In the genomic region with DNA sequence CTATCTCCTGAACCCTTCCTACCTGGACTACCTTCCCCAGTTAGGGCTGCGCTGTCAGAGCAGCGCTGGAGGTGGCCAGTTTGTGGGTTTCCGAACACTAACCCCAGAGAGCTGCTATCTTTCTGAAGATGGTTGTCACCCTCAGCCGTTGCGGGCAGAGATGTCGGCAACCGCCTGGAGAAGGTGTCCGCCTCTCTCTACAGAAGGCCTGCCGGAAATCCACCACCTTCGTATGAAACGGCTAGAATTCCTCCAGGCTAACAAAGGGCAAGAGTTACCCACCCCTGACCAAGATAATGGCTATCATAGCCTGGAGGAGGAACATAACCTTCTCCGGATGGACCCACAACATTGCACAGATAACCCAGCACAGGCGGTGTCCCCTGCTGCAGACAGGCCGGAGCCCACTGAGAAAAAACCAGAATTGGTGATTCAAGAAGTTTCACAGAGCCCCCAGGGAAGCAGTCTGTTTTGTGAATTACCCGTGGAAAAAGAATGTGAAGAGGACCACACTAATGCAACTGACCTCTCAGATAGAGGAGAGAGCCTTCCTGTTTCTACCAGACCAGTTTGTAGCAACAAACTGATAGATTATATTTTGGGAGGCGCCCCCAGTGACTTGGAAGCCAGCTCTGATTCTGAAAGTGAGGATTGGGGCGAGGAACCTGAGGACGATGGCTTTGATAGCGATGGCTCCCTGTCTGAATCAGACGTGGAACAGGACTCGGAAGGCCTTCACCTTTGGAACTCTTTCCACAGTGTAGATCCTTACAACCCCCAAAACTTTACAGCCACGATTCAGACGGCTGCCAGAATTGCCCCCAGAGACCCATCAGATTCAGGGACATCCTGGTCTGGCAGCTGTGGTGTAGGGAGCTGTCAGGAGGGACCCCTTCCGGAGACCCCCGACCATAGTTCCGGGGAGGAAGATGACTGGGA, we compare ENCODE assay signal across 8 mouse cellular contexts. TPM values are rescaled to one million over a fixed set of nuclear protein-coding genes. Genes with fewer than 3 reads are reported as not detected.
A peak's percentile ranks its signal among the peaks of the same experiment; 100 is the strongest.
DNase-seq lines count a peak whose midpoint lies in the region; ATAC-seq lines count a peak whose summit lies in the region.

No protein-coding gene starts in this region.

- H3K4me3 ChIP-seq in neural tube, embryonic 11.5 days (ENCODE audit: low read depth, low read length): peak overlapping the region; percentile 83
- H3K4me3 ChIP-seq in embryonic facial prominence, embryonic 12.5 days: peak overlapping the region; percentile 80
- peak overlapping the region; percentile 71 for H3K4me3 ChIP-seq in hindbrain, embryonic 14.5 days (replicated peaks; ENCODE audit: low read length)
- H3K4me3 ChIP-seq in midbrain, embryonic 11.5 days (ENCODE audit: low read depth, low read length): peak overlapping the region; percentile 94

- peaks cover 6% of the 10 kb centered on the region; the same call in 1 of the 2 replicates for H3K36me3 ChIP-seq in neural tube, embryonic 11.5 days (ENCODE audit: control insufficient read depth, insufficient read depth, low read length)
- H3K36me3 ChIP-seq in embryonic facial prominence, embryonic 12.5 days: peaks cover 16% of the 10 kb centered on the region
- peaks cover 31% of the 10 kb centered on the region for H3K36me3 ChIP-seq in hindbrain, embryonic 14.5 days (replicated peaks; ENCODE audit: control insufficient read depth, insufficient read depth)
- peaks cover 9% of the 10 kb centered on the region for H3K36me3 ChIP-seq in midbrain, embryonic 11.5 days (ENCODE audit: control insufficient read depth, insufficient read depth, low read length)

- H3K4me1 ChIP-seq in neural tube, embryonic 11.5 days (ENCODE audit: control insufficient read depth, insufficient read depth, low read length): peaks cover 19% of the 10 kb centered on the region
- peaks cover 46% of the 10 kb centered on the region for H3K4me1 ChIP-seq in embryonic facial prominence, embryonic 12.5 days
- peaks cover 54% of the 10 kb centered on the region for H3K4me1 ChIP-seq in hindbrain, embryonic 14.5 days (replicated peaks; ENCODE audit: control insufficient read depth, insufficient read depth, low read length)
- H3K4me1 ChIP-seq in midbrain, embryonic 11.5 days (ENCODE audit: control insufficient read depth, insufficient read depth, low read length): peaks cover 36% of the 10 kb centered on the region

- 14% methylated on average over 26 of the region's 26 CpGs for WGBS in neural tube, embryonic 11.5 days
- WGBS in embryonic facial prominence, embryonic 12.5 days: 12% methylated on average over 26 of the region's 26 CpGs
- 15% methylated on average over 26 of the region's 26 CpGs for WGBS in hindbrain, embryonic 14.5 days
- WGBS in midbrain, embryonic 11.5 days: 18% methylated on average over 26 of the region's 26 CpGs

- ATAC-seq in neural tube, embryonic 11.5 days (ENCODE audit: insufficient read depth, low FRiP score, low TSS enrichment): no peak
- ATAC-seq in embryonic facial prominence, embryonic 12.5 days (ENCODE audit: insufficient number of reproducible peaks, insufficient read depth, low FRiP score, low TSS enrichment): no peak
- ATAC-seq in hindbrain, embryonic 14.5 days (ENCODE audit: low FRiP score): no peak
- ATAC-seq in midbrain, embryonic 11.5 days (ENCODE audit: low FRiP score): no peak
- no peak for ATAC-seq in erythroid progenitor cell, adult 5-6 weeks (replicated peaks; ENCODE audit: low FRiP score, poor library complexity, severe bottlenecking)

- peak overlapping the region; percentile 83 for H3K4me2 ChIP-seq in neural tube, embryonic 11.5 days (ENCODE audit: low read depth)
- H3K4me2 ChIP-seq in embryonic facial prominence, embryonic 12.5 days (replicated peaks): peak overlapping the region; percentile 99
- H3K4me2 ChIP-seq in hindbrain, embryonic 14.5 days (replicated peaks): peak overlapping the region; percentile 95
- H3K4me2 ChIP-seq in midbrain, embryonic 11.5 days: peak overlapping the region; percentile 81

- DNase-seq in neural tube, embryonic 11.5 days (ENCODE audit: low spot score): no peak
- DNase-seq in neural tube, embryonic 10.5 days (ENCODE audit: extremely low spot score, low spot score): no peak
- no peak for DNase-seq in hindbrain, embryonic 14.5 days (ENCODE audit: low spot score)
- peak; percentile 80 for DNase-seq in midbrain, embryonic 11.5 days (ENCODE audit: low spot score, missing footprints)
- DNase-seq in thymus, postnatal 4 days: peak; percentile 38
- DNase-seq in gastrocnemius, postnatal 25 days: no peak

- peak overlapping the region; percentile 91 for H3K9ac ChIP-seq in neural tube, embryonic 11.5 days (ENCODE audit: low read length)
- peak overlapping the region; percentile 90 for H3K9ac ChIP-seq in embryonic facial prominence, embryonic 12.5 days
- peak overlapping the region; percentile 90 for H3K9ac ChIP-seq in hindbrain, embryonic 14.5 days
- H3K9ac ChIP-seq in midbrain, embryonic 11.5 days (ENCODE audit: low read length): peak overlapping the region; percentile 92

- no peaks in the 10 kb centered on the region for H3K9me3 ChIP-seq in neural tube, embryonic 11.5 days (ENCODE audit: control insufficient read depth, low read length)
- no peaks in the 10 kb centered on the region for H3K9me3 ChIP-seq in embryonic facial prominence, embryonic 12.5 days
- H3K9me3 ChIP-seq in hindbrain, embryonic 14.5 days (ENCODE audit: control insufficient read depth, low read length): no peaks in the 10 kb centered on the region
- H3K9me3 ChIP-seq in midbrain, embryonic 11.5 days (ENCODE audit: control insufficient read depth, low read length): no peaks in the 10 kb centered on the region

- H3K27ac ChIP-seq in neural tube, embryonic 11.5 days (ENCODE audit: low read depth, low read length): no peak overlapping the region
- H3K27ac ChIP-seq in embryonic facial prominence, embryonic 12.5 days: peak overlapping the region; percentile 98
- no peak overlapping the region; the same call in 1 of the 2 replicates for H3K27ac ChIP-seq in hindbrain, embryonic 14.5 days
- no peak overlapping the region for H3K27ac ChIP-seq in midbrain, embryonic 11.5 days (ENCODE audit: low read depth, low read length)

- H3K27me3 ChIP-seq in neural tube, embryonic 11.5 days (ENCODE audit: control insufficient read depth, insufficient read depth, low read length): no peaks in the 10 kb centered on the region
- no peaks in the 10 kb centered on the region for H3K27me3 ChIP-seq in embryonic facial prominence, embryonic 12.5 days
- no peaks in the 10 kb centered on the region for H3K27me3 ChIP-seq in hindbrain, embryonic 14.5 days (ENCODE audit: control insufficient read depth, insufficient read depth, low read length)
- H3K27me3 ChIP-seq in midbrain, embryonic 11.5 days (ENCODE audit: control insufficient read depth, insufficient read depth, low read length): no peaks in the 10 kb centered on the region

RNA-seq across cellular contexts. Expression of gene Ppp1r15b, which starts 1.7 kb away (rescaled TPM):
- 55.3 and 57.6 TPM in 2 replicates for polyA plus RNA-seq in neural tube, embryonic 11.5 days (2014; fragmentation: Nextera tagmentation; extraction: Ambion mirVana)
- polyA plus RNA-seq in embryonic facial prominence, embryonic 12.5 days (2016; fragmentation: Nextera tagmentation; extraction: Ambion mirVana): 40.4 and 45.0 TPM in 2 replicates
- 29.6 and 36.0 TPM in 2 replicates for polyA plus RNA-seq in hindbrain, embryonic 14.5 days (2014; fragmentation: Nextera tagmentation; extraction: Ambion mirVana)
- polyA plus RNA-seq in midbrain, embryonic 11.5 days (2014; fragmentation: Nextera tagmentation; extraction: Ambion mirVana): 49.5 and 53.0 TPM in 2 replicates
- total RNA-seq in gastrocnemius, postnatal 25 days (2021): 10 to 100 TPM; 14.5 to 17.3 TPM
- total RNA-seq in erythroid progenitor cell, adult 5-6 weeks (2015; ENCODE audit: low replicate concordance): 131 and 152 TPM in 2 replicates
- 227 and 245 TPM in 2 replicates for total RNA-seq in erythroid progenitor cell, adult 5-6 weeks (2017; ENCODE audit: low replicate concordance)

RNA-seq across cellular contexts. Expression of gene Plekha6, which starts 31.4 kb away (rescaled TPM):
- 12.5 and 15.2 TPM in 2 replicates for polyA plus RNA-seq in neural tube, embryonic 11.5 days (2014; fragmentation: Nextera tagmentation; extraction: Ambion mirVana)
- 4.6 and 5.2 TPM in 2 replicates for polyA plus RNA-seq in embryonic facial prominence, embryonic 12.5 days (2016; fragmentation: Nextera tagmentation; extraction: Ambion mirVana)
- polyA plus RNA-seq in hindbrain, embryonic 14.5 days (2014; fragmentation: Nextera tagmentation; extraction: Ambion mirVana): 21.4 and 22.2 TPM in 2 replicates
- polyA plus RNA-seq in midbrain, embryonic 11.5 days (2014; fragmentation: Nextera tagmentation; extraction: Ambion mirVana): 15.7 and 17.0 TPM in 2 replicates
- 10 to 100 TPM; 12.7 to 14.4 TPM for total RNA-seq in gastrocnemius, postnatal 25 days (2021)
- total RNA-seq in erythroid progenitor cell, adult 5-6 weeks (2015; ENCODE audit: low replicate concordance): 0.36 TPM in 1 of 2 replicates, not detected in the other
- 0.51 TPM in 1 of 2 replicates, not detected in the other for total RNA-seq in erythroid progenitor cell, adult 5-6 weeks (2017; ENCODE audit: low replicate concordance)

Comparison
In these comparisons a context has a peak if more than half of its experiments do, and no peak if none do; other contexts are left out.
1. DNase-seq: peak in midbrain, embryonic 11.5 days (single experiment) and thymus, postnatal 4 days (single experiment); none in neural tube, embryonic 11.5 days (single experiment), neural tube, embryonic 10.5 days (single experiment), hindbrain, embryonic 14.5 days (single experiment) and gastrocnemius, postnatal 25 days (single experiment).
2. Peak in every context shown above with its lines, with median percentiles within 50 percentile points of each other: H3K4me2 ChIP-seq, H3K4me3 ChIP-seq and H3K9ac ChIP-seq.